Mouse (Mus musculus): ENCODE measurements at regions not wholly inside any gene's neighbourhood (a gene's known extent, or its start where the extent isn't known, plus 50 kb on each side); places are given as distances from the start of the nearest gene placed in this dataset.

- TF ChIP-seq CTCF (IDR thresholded peaks at IDR 0.05; ENCODE audit: low read depth) (no peak), EP300 (IDR thresholded peaks at IDR 0.05; ENCODE audit: low read depth) (no peak)
Measured at GRCm38 (mm10) chr15:62778899-62779298, 1066.1 kb downstream of the Gsdmc2 start.
